32 mouse cellular contexts compared by ENCODE assay signal in genomic region chr3:55495231-55495630, GRCm38 (mm10). TPM values are rescaled to one million over a fixed set of nuclear protein-coding genes. Genes with fewer than 3 reads are reported as not detected.
DNase-seq lines count a peak whose midpoint lies in the region; ATAC-seq and TF ChIP-seq lines count a peak whose summit lies in the region.
"Had no signal": no experiment of that assay in that cellular context is flagged by ENCODE, and none has a peak within 500 bp of the region (broad histone marks: within the 10 kb centered on the region; RNA-seq: fewer than 3 reads in every experiment).

No protein-coding gene starts in this region.

- H3K4me3 ChIP-seq in kidney, postnatal 0 days (replicated peaks; ENCODE audit: low read depth, low read length), result no peak overlapping the region
- H3K4me3 ChIP-seq in kidney, embryonic 14.5 days (ENCODE audit: low read length), result no peak overlapping the region
- H3K4me3 ChIP-seq in embryonic fibroblast, embryonic 13.5 days (ENCODE audit: insufficient read depth, low read length), result no peak overlapping the region
- H3K4me3 ChIP-seq in limb, embryonic 12.5 days (replicated peaks), result no peak overlapping the region
- H3K4me3 ChIP-seq in limb, embryonic 15.5 days, result no peak overlapping the region
- no peak overlapping the region for H3K4me3 ChIP-seq in kidney, embryonic 15.5 days (replicated peaks)
- H3K4me3 ChIP-seq: forebrain, embryonic 10.5 days; forebrain, embryonic 13.5 days; heart, adult 2 months; heart, embryonic 10.5 days; heart, embryonic 13.5 days had no signal

- no peaks in the 10 kb centered on the region for H3K36me3 ChIP-seq in kidney, postnatal 0 days (ENCODE audit: insufficient read depth, low read length)
- H3K36me3 ChIP-seq in kidney, embryonic 14.5 days (ENCODE audit: control insufficient read depth, insufficient read depth, low read length), result no peaks in the 10 kb centered on the region
- H3K36me3 ChIP-seq in limb, embryonic 12.5 days, result no peaks in the 10 kb centered on the region; the same call in 1 of the 2 replicates
- no peaks in the 10 kb centered on the region for H3K36me3 ChIP-seq in limb, embryonic 15.5 days
- H3K36me3 ChIP-seq in kidney, embryonic 15.5 days, result no peaks in the 10 kb centered on the region
- H3K36me3 ChIP-seq: forebrain, embryonic 10.5 days; heart, embryonic 10.5 days; heart, embryonic 13.5 days had no signal

- H3K4me1 ChIP-seq in kidney, postnatal 0 days (replicated peaks; ENCODE audit: insufficient read depth, low read length), result no peaks in the 10 kb centered on the region
- no peaks in the 10 kb centered on the region for H3K4me1 ChIP-seq in kidney, embryonic 14.5 days (ENCODE audit: control insufficient read depth, insufficient read depth, low read length)
- H3K4me1 ChIP-seq in embryonic fibroblast, embryonic 13.5 days (ENCODE audit: control insufficient read depth, insufficient read depth, low read length), result no peaks in the 10 kb centered on the region
- peaks cover 50% of the 10 kb centered on the region for H3K4me1 ChIP-seq in limb, embryonic 12.5 days (replicated peaks)
- peaks cover 22% of the 10 kb centered on the region for H3K4me1 ChIP-seq in limb, embryonic 15.5 days
- peaks cover 6% of the 10 kb centered on the region; the same call in 1 of the 2 replicates for H3K4me1 ChIP-seq in kidney, embryonic 15.5 days
- H3K4me1 ChIP-seq: heart, embryonic 10.5 days; heart, embryonic 13.5 days had no signal

- H3K27ac ChIP-seq in kidney, postnatal 0 days, result no peak overlapping the region
- no peak overlapping the region for H3K27ac ChIP-seq in kidney, embryonic 14.5 days (ENCODE audit: low read depth, low read length)
- H3K27ac ChIP-seq in embryonic fibroblast, embryonic 13.5 days (ENCODE audit: insufficient read depth, low read length), result peak overlapping the region; percentile 80; the same call in 1 of the 2 replicates
- peak overlapping the region; percentile 41; the same call in 1 of the 2 replicates for H3K27ac ChIP-seq in limb, embryonic 12.5 days
- H3K27ac ChIP-seq in limb, embryonic 15.5 days, result no peak overlapping the region
- no peak overlapping the region for H3K27ac ChIP-seq in kidney, embryonic 15.5 days
- H3K27ac ChIP-seq: forebrain, embryonic 10.5 days; forebrain, embryonic 13.5 days; heart, adult 2 months; heart, embryonic 10.5 days; heart, embryonic 13.5 days; hindbrain, embryonic 14.5 days; hindbrain, postnatal 0 days had no signal

- no peak for ATAC-seq in kidney, postnatal 0 days (replicated peaks; ENCODE audit: low FRiP score, low read depth)
- no peak for ATAC-seq in kidney, embryonic 14.5 days (ENCODE audit: low FRiP score, low TSS enrichment)
- no peak for ATAC-seq in limb, embryonic 12.5 days (ENCODE audit: insufficient number of reproducible peaks, insufficient read depth, low FRiP score, low TSS enrichment, low read depth)
- 0 out of 2 replicates have a peak, but pooled peaks have one; percentile 16 for ATAC-seq in limb, embryonic 15.5 days (ENCODE audit: insufficient number of reproducible peaks, low FRiP score, low TSS enrichment, low read depth)
- ATAC-seq in kidney, embryonic 15.5 days (replicated peaks; ENCODE audit: low FRiP score), result no peak
- ATAC-seq: activated CD4-positive, CD25-positive, alpha-beta regulatory T cell, adult 4 months; forebrain, embryonic 13.5 days; forebrain, embryonic 16.5 days; hindbrain, postnatal 0 days had no signal

- 63% methylated on average over 7 of the region's 7 CpGs for WGBS in kidney, postnatal 0 days
- WGBS in kidney, embryonic 14.5 days, result 68% methylated on average over 7 of the region's 7 CpGs
- WGBS in limb, embryonic 12.5 days, result 24% methylated on average over 7 of the region's 7 CpGs
- 38% methylated on average over 7 of the region's 7 CpGs for WGBS in limb, embryonic 15.5 days
- 58% methylated on average over 7 of the region's 7 CpGs for WGBS in kidney, embryonic 15.5 days

- TF ChIP-seq POLR2A in embryonic fibroblast, embryonic 13.5 days (IDR thresholded peaks at IDR 0.05; ENCODE audit: low read depth, low read length), result no peak

- peak; percentile 3 for DNase-seq in kidney, postnatal 0 days (ENCODE audit: low spot score)
- no peak for DNase-seq in spleen, postnatal 14 days (ENCODE audit: low spot score in 2 of 2)
- DNase-seq in adrenal gland, adult 8-10 months, result no peak
- DNase-seq: adrenal gland, postnatal 10 days; adrenal gland, postnatal 36 days; cerebellum, adult 18-20 months; cerebellum, adult 9-11 months; cerebellum, postnatal 25 days; gastrocnemius, postnatal 10 days; gastrocnemius, postnatal 36 days; heart, adult 2 months; heart, postnatal 14 days; heart, postnatal 4 days had no signal

- no peak for TF ChIP-seq CTCF in kidney, postnatal 0 days (IDR thresholded peaks at IDR 0.05; ENCODE audit: low read depth)
- no peak for TF ChIP-seq CTCF in embryonic fibroblast, embryonic 13.5 days (IDR thresholded peaks at IDR 0.05; ENCODE audit: borderline replicate concordance, insufficient read depth, low read length)

- no peak overlapping the region for H3K9ac ChIP-seq in kidney, postnatal 0 days (ENCODE audit: low read depth, low read length)
- no peak overlapping the region for H3K9ac ChIP-seq in kidney, embryonic 14.5 days (ENCODE audit: low read depth, low read length)
- no peak overlapping the region for H3K9ac ChIP-seq in limb, embryonic 12.5 days (replicated peaks)
- no peak overlapping the region for H3K9ac ChIP-seq in limb, embryonic 15.5 days
- no peak overlapping the region for H3K9ac ChIP-seq in kidney, embryonic 15.5 days
- H3K9ac ChIP-seq: forebrain, embryonic 13.5 days; heart, embryonic 13.5 days; hindbrain, embryonic 14.5 days had no signal

- H3K4me2 ChIP-seq in kidney, postnatal 0 days (ENCODE audit: low read length), result no peak overlapping the region
- H3K4me2 ChIP-seq in kidney, embryonic 14.5 days (replicated peaks; ENCODE audit: low read depth, low read length), result no peak overlapping the region
- no peak overlapping the region for H3K4me2 ChIP-seq in limb, embryonic 12.5 days
- H3K4me2 ChIP-seq in limb, embryonic 15.5 days, result no peak overlapping the region
- no peak overlapping the region for H3K4me2 ChIP-seq in kidney, embryonic 15.5 days
- H3K4me2 ChIP-seq: forebrain, embryonic 13.5 days; heart, embryonic 13.5 days; hindbrain, embryonic 14.5 days had no signal

- H3K9me3 ChIP-seq in kidney, postnatal 0 days (replicated peaks; ENCODE audit: low read length), result no peaks in the 10 kb centered on the region
- H3K9me3 ChIP-seq in kidney, embryonic 14.5 days (ENCODE audit: control insufficient read depth, low read length), result no peaks in the 10 kb centered on the region
- no peaks in the 10 kb centered on the region for H3K9me3 ChIP-seq in limb, embryonic 12.5 days
- H3K9me3 ChIP-seq in limb, embryonic 15.5 days, result no peaks in the 10 kb centered on the region
- H3K9me3 ChIP-seq in kidney, embryonic 15.5 days (replicated peaks), result no peaks in the 10 kb centered on the region
- H3K9me3 ChIP-seq: forebrain, embryonic 13.5 days; heart, embryonic 10.5 days; heart, embryonic 13.5 days had no signal

- no peaks in the 10 kb centered on the region for H3K27me3 ChIP-seq in kidney, postnatal 0 days (ENCODE audit: insufficient read depth, low read length)
- no peaks in the 10 kb centered on the region for H3K27me3 ChIP-seq in kidney, embryonic 14.5 days (ENCODE audit: control insufficient read depth, insufficient read depth, low read length)
- no peaks in the 10 kb centered on the region for H3K27me3 ChIP-seq in limb, embryonic 12.5 days
- no peaks in the 10 kb centered on the region; the same call in 1 of the 2 replicates for H3K27me3 ChIP-seq in limb, embryonic 15.5 days
- H3K27me3 ChIP-seq in kidney, embryonic 15.5 days, result no peaks in the 10 kb centered on the region
- H3K27me3 ChIP-seq: forebrain, embryonic 13.5 days; heart, embryonic 13.5 days had no signal

RNA-seq across cellular contexts. Expression of gene Gm21954, which starts 23.2 kb away (rescaled TPM):
- not detected in 2 replicates for polyA plus RNA-seq in kidney, postnatal 0 days (2015; fragmentation: Nextera tagmentation; extraction: Ambion mirVana)
- not detected in 2 replicates for polyA plus RNA-seq in kidney, embryonic 14.5 days (2014; fragmentation: Nextera tagmentation; extraction: Ambion mirVana)
- polyA plus RNA-seq in embryonic fibroblast, embryonic 13.5 days (2011; ENCODE audit: insufficient read length, low read depth, missing spikeins), result not detected in 2 replicates
- polyA plus RNA-seq in limb, embryonic 12.5 days (2016; fragmentation: Nextera tagmentation; extraction: Ambion mirVana), result not detected in 2 replicates
- not detected in 2 replicates for polyA plus RNA-seq in limb, embryonic 15.5 days (2015; fragmentation: Nextera tagmentation; extraction: Ambion mirVana)
- polyA plus RNA-seq in kidney, embryonic 15.5 days (2015; fragmentation: Nextera tagmentation; extraction: Ambion mirVana), result not detected in 2 replicates
- total RNA-seq in adrenal gland, adult 8-10 months (2022), result not detected
- total RNA-seq: adrenal gland, postnatal 10 days; adrenal gland, postnatal 36 days; common myeloid progenitor, adult 5-6 weeks; ES-E14; gastrocnemius, adult 18-20 months; gastrocnemius, postnatal 10 days; gastrocnemius, postnatal 36 days; granulocyte monocyte progenitor cell, adult 5-6 weeks; heart, adult 2 months; heart, postnatal 14 days; heart, postnatal 4 days; hindbrain, postnatal 0 days had no signal
- polyA plus RNA-seq: activated CD4-positive, CD25-positive, alpha-beta regulatory T cell, adult 4 months; forebrain, embryonic 10.5 days; forebrain, embryonic 13.5 days; forebrain, embryonic 16.5 days; heart, adult 2 months; heart, embryonic 10.5 days; heart, embryonic 13.5 days; heart, embryonic 16.5 days; hindbrain, embryonic 11.5 days; hindbrain, embryonic 14.5 days; hindbrain, postnatal 0 days had no signal

Comparison
In these comparisons a context has a peak if more than half of its experiments do, and no peak if none do; other contexts are left out.
1. H3K27ac ChIP-seq: peak in embryonic fibroblast, embryonic 13.5 days (single experiment) and limb, embryonic 12.5 days (single experiment); none in kidney, postnatal 0 days (single experiment), kidney, embryonic 14.5 days (single experiment), limb, embryonic 15.5 days (single experiment) and kidney, embryonic 15.5 days (single experiment).